Mouse (Mus musculus) adrenal gland, postnatal 36 days (tissue): ENCODE measurements around the gene Pcdh11x. TPM values are rescaled to one million over a fixed set of nuclear protein-coding genes. Genes with fewer than 3 reads are reported as not detected.

Experiments used
- total RNA-seq, 2 experiments: library from RNA; stranded (reverse); gene quantifications; 2 replicates each; pipeline ENCODE4 v1.2.3; 2021

Gene Pcdh11x
- total RNA-seq, 2 experiments from 2014 or later, result 0.03 to 0.07 TPM

Other genes with a start within 250 kb of the Pcdh11x start
- not detected for gene H2afb3, start 22.8 kb downstream of the Pcdh11x start, total RNA-seq